Mouse (Mus musculus) olfactory bulb, adult 2 months (tissue): ENCODE measurements around the gene Cdh12. TPM values are rescaled to one million over a fixed set of nuclear protein-coding genes. Genes with fewer than 3 reads are reported as not detected.

ENCODE experiments used
- H3K27ac ChIP-seq: fragments of 200-500 bp; 2 replicates; pipeline ENCODE4 v1.5.1; 2012; ENCODE audit warnings: low read depth, low read length; ENCODE audit not compliant: insufficient read depth
- H3K4me1 ChIP-seq: fragments of 200-500 bp; 2 replicates; pipeline ENCODE4 v1.6.1; 2012; ENCODE audit warnings: low read length; ENCODE audit not compliant: control insufficient read depth, insufficient read depth
- H3K4me3 ChIP-seq: fragments of 200-500 bp; 2 replicates; pipeline ENCODE4 v1.5.1; 2012; ENCODE audit warnings: mild to moderate bottlenecking, low read depth, low read length, moderate library complexity; ENCODE audit not compliant: insufficient read depth
- CTCF ChIP-seq: fragments of 200-500 bp; IDR thresholded peaks from 2 replicates; pipeline ENCODE4 v1.5.1; 2012; ENCODE audit warnings: low read depth, mild to moderate bottlenecking, low read length, moderate library complexity; ENCODE audit not compliant: insufficient read depth
- POLR2A ChIP-seq: fragments of 200-500 bp; IDR thresholded peaks from 2 replicates; pipeline ENCODE4 v1.6.1; 2012; ENCODE audit warnings: mild to moderate bottlenecking, low read depth, low read length, moderate library complexity; ENCODE audit not compliant: insufficient read depth
- WGBS: fragments of 180-500 bp; shearing (Covaris S2); methylation state at CpG from one replicate; pipeline ENCODE4 v1.1.7; 2018; 5-methylcytosine and 5-hydroxymethylcytosine counted together
- polyA plus RNA-seq: library from polyadenylated mRNA; stranded (reverse); fragments of >200 nt; gene quantifications from 2 replicates; pipeline ENCODE4 v1.2.4, GENCODE M21; 2012; ENCODE audit warnings: low replicate concordance; ENCODE audit not compliant: missing spikeins, insufficient read depth, insufficient read length

Gene Cdh12
- polyA plus RNA-seq, 1 experiment: not detected

- 91% methylated on average over 2 of the region's 2 CpGs for WGBS
- H3K4me3 ChIP-seq: no peak overlapping the region
- H3K27ac ChIP-seq: no peak overlapping the region
- no peaks in the 10 kb centered on the region for H3K4me1 ChIP-seq
- no peak for TF ChIP-seq POLR2A
- no peak for TF ChIP-seq CTCF
Measured at GRCm38 (mm10) chr15:20971041-20971440, 522.0 kb downstream of the Cdh12 start.

GRCm38 (mm10) chr15:21000541-21000940 lies 551.5 kb downstream of the Cdh12 start:
- no peaks in the 10 kb centered on the region for H3K4me1 ChIP-seq
- TF ChIP-seq POLR2A (no peak), CTCF (no peak)
- WGBS: 89% methylated on average over 4 of the region's 4 CpGs
- no peak overlapping the region for H3K4me3 ChIP-seq
- no peak overlapping the region for H3K27ac ChIP-seq

GRCm38 (mm10) chr15:21007931-21008330 lies 558.9 kb downstream of the Cdh12 start:
- no peak for TF ChIP-seq CTCF
- no peak for TF ChIP-seq POLR2A
- Histone ChIP-seq H3K4me3 (no peak overlapping the region), H3K4me1 (no peaks in the 10 kb centered on the region), H3K27ac (no peak overlapping the region)
- whole genome bisulfite sequencing: 89% methylated on average over 2 of the region's 2 CpGs

- H3K4me3 ChIP-seq: no peak overlapping the region
- no peak for TF ChIP-seq CTCF
- no peak for TF ChIP-seq POLR2A
- H3K27ac ChIP-seq: no peak overlapping the region
- WGBS: 8% methylated on average over 1 of the region's 1 CpGs
- H3K4me1 ChIP-seq: no peaks in the 10 kb centered on the region
Measured at GRCm38 (mm10) chr15:21008487-21008886, 559.4 kb downstream of the Cdh12 start.

GRCm38 (mm10) chr15:21008969-21009368 lies 559.9 kb downstream of the Cdh12 start:
- TF ChIP-seq POLR2A (no peak), CTCF (no peak)

GRCm38 (mm10) chr15:21063683-21064082 lies 614.6 kb downstream of the Cdh12 start:
- WGBS: 80% methylated on average over 1 of the region's 1 CpGs
- no peak for TF ChIP-seq POLR2A
- TF ChIP-seq CTCF: no peak
- H3K27ac ChIP-seq: no peak overlapping the region
- H3K4me1 ChIP-seq: no peaks in the 10 kb centered on the region
- H3K4me3 ChIP-seq: no peak overlapping the region

More at GRCm38 (mm10) chr15:21008969-21009368, 559.9 kb downstream of the Cdh12 start:
- Histone ChIP-seq H3K4me3 (no peak overlapping the region), H3K4me1 (no peaks in the 10 kb centered on the region), H3K27ac (no peak overlapping the region)
- WGBS: 47% methylated on average over 3 of the region's 3 CpGs

- no peak for TF ChIP-seq CTCF
- Histone ChIP-seq H3K4me1 (no peaks in the 10 kb centered on the region), H3K27ac (no peak overlapping the region), H3K4me3 (no peak overlapping the region)
- 89% methylated on average over 2 of the region's 2 CpGs for WGBS
Measured at GRCm38 (mm10) chr15:21069264-21069663, 620.2 kb downstream of the Cdh12 start.

- TF ChIP-seq CTCF: no peak
- no peak for TF ChIP-seq POLR2A
- WGBS: 98% methylated on average over 1 of the region's 1 CpGs
- H3K27ac ChIP-seq: no peak overlapping the region
- H3K4me3 ChIP-seq: no peak overlapping the region
- H3K4me1 ChIP-seq: no peaks in the 10 kb centered on the region
Measured at GRCm38 (mm10) chr15:21092824-21093223, 643.8 kb downstream of the Cdh12 start.

- WGBS: 14% methylated on average over 11 of the region's 11 CpGs
- no peak overlapping the region for H3K27ac ChIP-seq
- H3K4me3 ChIP-seq: 0 out of 2 replicates have a peak overlapping the region, but pooled peaks have one; percentile 10
- 0 out of 2 replicates have a peak, but pooled peaks cover 2% of the 10 kb centered on the region for H3K4me1 ChIP-seq
- TF ChIP-seq POLR2A (no peak), CTCF (no peak)
Measured at GRCm38 (mm10) chr15:21109009-21109841, 660.2 kb downstream of the Cdh12 start.
